Mouse (Mus musculus): ENCODE measurements at regions not wholly inside any gene's neighbourhood (a gene's known extent, or its start where the extent isn't known, plus 50 kb on each side); places are given as distances from the start of the nearest gene placed in this dataset.

DNA sequence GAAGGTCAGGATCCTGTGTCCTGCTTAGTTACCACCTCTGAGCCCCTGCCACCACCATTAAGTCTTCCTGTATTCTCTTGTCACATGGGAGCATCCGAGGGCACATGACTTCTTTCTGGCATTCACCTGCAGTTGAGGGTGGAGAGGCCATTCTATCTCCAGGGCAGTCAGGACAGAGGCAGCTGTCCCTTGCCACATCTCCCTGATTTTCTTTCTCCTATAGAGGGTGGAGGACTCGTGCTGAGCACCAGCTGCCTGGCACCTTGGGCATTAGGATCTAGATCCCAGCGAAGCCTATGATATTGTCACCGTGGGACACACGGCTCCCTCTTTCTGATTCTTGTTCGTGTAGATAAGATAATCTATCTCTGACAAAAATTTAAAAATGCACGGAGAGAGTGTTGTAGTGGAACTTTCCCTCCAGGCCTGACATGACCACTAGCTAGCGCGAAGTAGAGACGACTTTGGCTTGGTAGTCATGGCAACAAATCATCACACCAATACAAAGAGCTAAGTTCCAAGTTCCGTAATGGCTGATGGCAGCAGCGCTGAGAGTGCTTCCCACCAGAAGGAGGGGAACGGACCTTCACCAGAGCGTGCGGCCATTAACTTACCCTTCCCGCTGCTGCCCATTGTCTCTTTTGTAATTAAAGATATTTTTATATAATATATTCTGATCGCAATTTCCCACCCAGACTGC lies 137.7 kb downstream of the Ipmk start:
- no peak for DNase-seq (ENCODE audit: low read depth, low spot score)

GRCm38 (mm10) chr10:71489791-71490190 lies 142.2 kb downstream of the Ipmk start:
- DNase-seq (ENCODE audit: low read depth, low spot score): no peak

DNA sequence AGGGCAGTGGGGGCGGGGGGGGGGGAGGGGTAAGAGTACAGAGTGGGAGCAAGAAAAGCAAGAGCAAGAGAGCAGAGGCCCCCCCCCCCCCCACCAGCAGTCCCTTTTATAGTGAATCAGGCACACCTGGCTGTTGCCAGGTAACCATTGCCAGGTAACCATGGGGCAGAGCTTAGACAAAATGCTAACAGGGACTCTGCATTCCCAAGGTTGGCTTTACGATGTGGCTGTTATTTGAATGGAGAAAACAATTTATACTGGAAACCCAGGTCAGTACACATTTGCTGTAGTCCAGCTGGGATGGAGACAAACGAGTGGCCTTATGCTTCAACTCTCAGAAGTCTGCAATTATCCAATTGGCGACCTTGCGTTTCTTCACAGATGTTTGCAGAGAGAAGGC lies 154.5 kb downstream of the Ipmk start:
- DNase-seq (ENCODE audit: low read depth, low spot score): no peak

DNA sequence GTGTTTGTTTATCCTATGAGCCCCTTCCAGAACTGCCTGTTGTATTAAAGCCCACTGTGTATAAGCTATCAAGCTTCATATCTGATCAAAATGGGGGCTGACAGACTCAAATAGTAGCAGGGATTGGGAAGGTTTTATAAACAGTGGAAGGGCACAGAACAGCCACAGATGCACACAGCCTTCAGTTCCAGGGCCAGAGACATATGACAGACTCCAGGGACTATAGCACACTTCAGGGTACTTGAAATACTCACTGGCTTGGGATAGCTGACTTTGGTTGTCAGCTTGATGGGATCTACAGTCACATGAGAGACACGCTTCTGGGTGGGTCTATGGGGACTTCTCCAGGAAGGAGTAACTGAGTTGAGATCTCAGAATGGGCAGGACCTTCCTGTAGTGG lies 156.7 kb downstream of the Ipmk start:
- DNase-seq (ENCODE audit: low read depth, low spot score): no peak

DNA sequence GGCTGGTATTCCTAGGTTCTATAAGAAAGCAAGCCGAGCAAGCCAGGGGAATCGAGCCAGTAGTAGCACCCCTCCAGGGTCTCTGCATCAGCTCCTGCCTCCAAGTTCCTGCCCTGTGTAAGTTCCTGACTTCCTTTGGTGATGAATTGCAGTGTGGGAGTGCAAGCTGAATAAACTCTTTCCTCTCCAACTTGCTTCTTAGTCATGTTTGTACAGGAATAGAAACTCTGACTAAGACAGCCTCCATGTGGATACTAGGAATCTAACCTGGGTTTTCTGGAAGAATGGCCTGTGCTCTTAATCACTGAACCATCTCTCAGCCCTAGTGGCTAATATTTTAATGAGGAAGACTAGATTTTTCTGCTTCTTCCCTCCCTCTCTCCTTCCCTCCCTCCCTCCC lies 177.7 kb downstream of the Ipmk start:
- DNase-seq (ENCODE audit: low read depth, low spot score): no peak

- DNase-seq (ENCODE audit: low read depth, low spot score): no peak
Measured at GRCm38 (mm10) chr10:71533759-71534158, 186.2 kb downstream of the Ipmk start.

DNA sequence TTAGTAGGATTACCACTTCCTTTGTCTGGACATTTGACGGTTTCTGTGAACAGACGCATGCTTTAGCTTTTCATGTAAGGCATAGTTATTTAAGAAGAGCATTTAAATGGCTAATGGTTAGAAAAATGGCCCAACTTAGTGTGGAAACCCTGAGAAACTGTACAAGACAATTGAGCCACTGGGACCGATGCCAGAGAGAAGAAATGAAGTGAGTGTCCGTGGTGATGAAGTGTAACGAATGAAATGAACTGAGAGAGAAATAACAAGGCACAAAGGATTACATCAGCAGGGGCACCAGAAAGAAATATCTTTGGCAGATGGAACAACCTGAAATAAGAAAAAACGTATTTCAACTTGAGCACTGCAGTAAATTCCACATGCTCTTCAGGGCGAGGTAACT lies 197.9 kb downstream of the Ipmk start:
- DNase-seq (ENCODE audit: low read depth, low spot score): no peak

GRCm38 (mm10) chr10:71546507-71546906 lies 198.9 kb downstream of the Ipmk start:
- no peak for DNase-seq (ENCODE audit: low read depth, low spot score)

- no peak for DNase-seq (ENCODE audit: low read depth, low spot score)
Measured at GRCm38 (mm10) chr10:71583716-71584115, 236.2 kb downstream of the Ipmk start.

DNA sequence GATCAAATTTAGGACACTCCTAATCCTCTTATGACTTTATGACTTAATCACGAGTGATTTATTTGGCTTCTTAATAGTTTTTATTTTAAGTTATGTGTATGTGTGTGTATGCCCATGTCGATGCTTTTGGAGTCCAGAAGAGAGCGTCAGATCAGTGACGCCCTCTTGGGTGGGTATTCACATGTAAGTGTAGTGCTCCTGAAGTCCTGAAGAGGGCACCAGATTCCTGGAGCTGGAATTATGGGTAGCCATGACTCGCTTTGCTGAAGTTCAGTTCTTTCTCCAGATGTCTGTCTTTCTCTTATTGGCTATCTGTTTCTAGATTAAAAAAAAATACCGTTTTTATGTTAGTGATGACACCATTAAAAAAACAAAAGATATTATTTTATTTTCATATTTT lies 251.0 kb downstream of the Ipmk start:
- DNase-seq (ENCODE audit: low read depth, low spot score): no peak

DNA sequence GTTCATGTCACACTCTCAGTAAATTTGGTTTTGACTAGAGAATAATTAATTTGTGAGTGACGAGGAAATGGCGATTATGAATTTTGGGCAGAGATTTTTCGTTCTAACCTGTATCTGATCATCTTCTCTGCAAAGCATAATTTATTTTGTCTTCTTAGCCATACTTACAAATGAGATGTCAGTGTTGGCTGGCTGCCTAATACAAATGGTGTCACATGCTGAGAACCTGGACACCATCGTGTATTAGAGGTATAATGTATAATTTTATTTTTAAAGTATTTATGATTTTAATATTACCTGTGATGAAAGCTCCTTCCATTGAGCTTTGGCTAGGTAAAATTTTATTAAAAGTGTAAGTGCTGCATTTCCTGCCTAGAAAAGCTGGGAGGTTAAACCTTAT lies 266.2 kb downstream of the Ipmk start:
- no peak for DNase-seq (ENCODE audit: low read depth, low spot score)

DNA sequence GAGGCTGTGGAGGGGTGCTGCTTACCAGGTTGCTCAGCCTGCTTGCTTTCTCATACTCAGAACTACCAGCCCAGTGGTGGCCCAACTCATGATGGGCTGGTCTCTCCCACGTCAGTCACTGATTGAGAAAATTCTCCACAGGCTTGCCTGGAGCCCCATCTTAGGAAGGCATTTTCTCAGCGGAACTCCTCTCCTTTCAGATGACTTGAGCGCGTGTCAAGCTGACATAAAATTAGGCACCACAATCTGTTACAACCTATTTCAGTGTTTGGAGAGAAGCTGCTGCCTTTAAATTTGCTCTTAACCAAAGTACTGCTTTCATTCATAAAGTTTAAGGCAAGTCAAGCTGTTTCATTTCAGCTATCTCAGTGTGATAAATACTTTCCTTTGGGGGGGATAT lies 269.6 kb downstream of the Ipmk start:
- DNase-seq (ENCODE audit: low read depth, low spot score): no peak

- DNase-seq (ENCODE audit: low read depth, low spot score): no peak
Measured at GRCm38 (mm10) chr10:71646071-71646470, 298.5 kb downstream of the Ipmk start.

- no peak for DNase-seq (ENCODE audit: low read depth, low spot score)
Measured at GRCm38 (mm10) chr10:71657525-71657924, 310.0 kb downstream of the Ipmk start.

- DNase-seq (ENCODE audit: low read depth, low spot score): no peak
Measured at GRCm38 (mm10) chr10:71663545-71663944, 316.0 kb downstream of the Ipmk start.

- DNase-seq (ENCODE audit: low read depth, low spot score): no peak
Measured at GRCm38 (mm10) chr10:71667160-71667571, 319.6 kb downstream of the Ipmk start.

GRCm38 (mm10) chr10:71679240-71679639 lies 331.7 kb downstream of the Ipmk start:
- no peak for DNase-seq (ENCODE audit: low read depth, low spot score)

DNA sequence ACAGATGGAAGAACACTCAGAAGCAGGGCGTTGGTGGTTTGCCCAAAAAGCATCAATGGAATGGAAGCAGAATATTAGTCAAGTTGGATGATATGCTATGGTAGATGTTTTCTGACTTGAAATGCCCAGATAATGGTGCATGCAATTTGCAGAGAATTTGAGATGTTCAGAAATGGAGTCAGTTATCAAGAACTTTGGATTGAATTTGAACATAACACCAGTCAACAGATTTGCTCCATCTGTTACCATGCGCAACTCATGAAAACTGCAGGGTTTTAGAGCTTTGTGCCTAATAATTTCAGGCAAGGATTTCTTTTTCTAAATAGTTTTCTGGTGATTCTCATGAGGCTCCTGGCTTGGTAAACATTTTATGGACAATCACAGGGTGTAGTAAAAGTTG lies 365.9 kb downstream of the Ipmk start:
- DNase-seq (ENCODE audit: low read depth, low spot score): no peak

DNA sequence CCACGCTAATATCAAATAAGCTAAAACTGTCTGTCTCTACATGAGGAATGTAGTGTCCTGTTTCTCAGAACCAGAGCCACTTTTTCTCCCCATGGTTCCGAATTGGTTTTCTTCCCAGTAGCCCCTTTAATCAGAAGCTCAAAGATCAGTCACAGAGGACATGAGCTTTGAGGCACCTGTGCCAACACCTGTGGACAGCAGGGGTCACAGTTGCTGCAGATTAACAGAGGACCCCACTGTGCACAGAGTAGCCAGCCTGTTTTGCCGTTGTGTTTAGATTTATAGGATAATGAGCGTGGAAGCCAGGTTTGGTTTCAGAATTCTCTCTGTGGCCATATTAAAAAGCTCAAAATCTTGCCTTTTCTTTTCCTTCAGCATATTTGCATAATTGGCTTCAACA lies 380.2 kb downstream of the Ipmk start:
- no peak for DNase-seq (ENCODE audit: low read depth, low spot score)

GRCm38 (mm10) chr10:71733821-71734220 lies 386.3 kb downstream of the Ipmk start:
- DNase-seq (ENCODE audit: low read depth, low spot score): no peak

GRCm38 (mm10) chr10:71734481-71734880 lies 386.9 kb downstream of the Ipmk start:
- DNase-seq (ENCODE audit: low read depth, low spot score): no peak

GRCm38 (mm10) chr10:71738280-71738679 lies 390.7 kb downstream of the Ipmk start:
- DNase-seq (ENCODE audit: low read depth, low spot score): no peak

DNA sequence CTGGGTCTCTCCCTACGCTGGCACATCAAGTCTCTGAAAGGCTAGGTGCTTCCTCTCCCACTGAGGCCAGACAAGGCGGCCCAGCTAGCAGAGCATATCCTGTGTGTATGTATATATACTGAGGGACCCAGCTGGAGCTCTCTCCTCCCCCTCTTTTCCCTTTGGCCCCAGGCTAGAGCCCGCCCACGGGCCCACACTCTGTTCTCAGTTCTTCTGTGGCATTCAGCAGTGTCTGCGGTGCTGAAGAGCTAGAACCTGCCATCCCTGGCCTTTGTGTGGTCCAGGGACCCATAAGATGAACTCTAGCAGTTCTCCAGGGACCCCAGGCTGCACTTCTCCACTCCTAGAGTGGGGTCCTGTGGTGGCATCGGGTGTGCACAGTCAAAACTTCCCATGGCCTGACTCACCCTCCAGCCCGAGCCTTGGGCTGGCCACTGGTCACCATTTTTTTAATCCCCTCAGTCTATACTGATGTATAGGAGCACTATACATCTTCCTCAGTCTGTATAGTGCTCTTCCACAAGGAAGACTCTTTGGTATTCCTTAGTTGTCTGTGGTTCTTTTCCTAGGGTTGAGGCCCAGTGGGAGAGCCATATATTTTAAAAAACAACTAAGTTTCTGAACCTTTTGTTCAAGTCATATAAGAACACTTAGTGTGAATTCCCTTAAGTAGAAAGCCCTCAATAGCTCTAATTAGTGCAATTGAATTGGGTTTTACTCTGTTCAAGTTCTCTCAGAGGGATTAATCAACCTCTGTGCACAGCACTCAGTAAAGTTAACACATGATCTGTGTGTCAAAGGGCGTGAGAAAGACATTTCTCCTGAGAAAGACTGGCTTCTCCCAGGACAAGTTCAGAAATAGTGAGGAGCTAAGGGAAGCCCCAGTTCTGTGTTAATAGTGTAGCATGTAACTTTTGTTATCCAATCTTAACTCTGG lies 401.3 kb downstream of the Ipmk start:
- DNase-seq (ENCODE audit: low read depth, low spot score): no peak

Measured in 3T3-L1 (cell line).